Mouse (Mus musculus): ENCODE measurements around the gene Cdc42ep5. TPM values are rescaled to one million over a fixed set of nuclear protein-coding genes. Genes with fewer than 3 reads are reported as not detected.

The Cdc42ep5 gene
- polyA plus RNA-seq, 1 experiment from 2014 or later, result 26.5 TPM

DNA sequence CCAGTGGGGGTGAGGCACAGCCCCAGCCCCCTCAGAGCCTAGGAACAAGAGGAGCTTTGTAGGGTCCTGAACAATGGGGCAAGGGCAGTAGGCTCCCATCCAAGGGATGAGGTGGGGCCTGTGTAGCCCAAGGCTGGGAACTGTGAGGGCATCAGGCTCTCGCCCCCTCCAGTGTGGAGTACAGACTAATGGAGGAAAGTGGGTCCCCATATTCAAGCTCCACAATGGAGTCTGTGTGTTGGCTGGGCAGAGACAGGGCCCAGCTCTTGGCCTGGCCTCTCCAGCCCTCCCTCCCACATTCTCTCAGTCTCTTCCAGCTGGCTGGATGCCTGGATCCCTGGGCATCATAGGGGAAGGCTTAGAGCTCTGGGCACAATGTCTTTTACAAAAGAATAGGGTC is 40.9 kb downstream of the Cdc42ep5 start:
- Histone ChIP-seq H3K4me2 (no peak overlapping the region), H3K36me3 (no peaks in the 10 kb centered on the region), H3K9ac (no peak overlapping the region), H3K4me3 (no peak overlapping the region), H3K27ac (replicated peaks) (no peak overlapping the region), H3K27me3 (replicated peaks) (peaks cover 57% of the 10 kb centered on the region), H3K9me3 (no peaks in the 10 kb centered on the region), H3K4me1 (peaks cover 19% of the 10 kb centered on the region; the same call in 1 of the 2 replicates)
- peak; percentile 29; the same call in 1 of the 2 replicates for ATAC-seq (ENCODE audit: extremely low read depth, insufficient number of reproducible peaks, low FRiP score, low TSS enrichment)
- 33% methylated on average over 1 of the region's 1 CpGs for WGBS

GRCm38 (mm10) chr7:4122783-4123182 is 41.9 kb downstream of the Cdc42ep5 start:
- Histone ChIP-seq H3K9ac (no peak overlapping the region), H3K4me1 (peaks cover 19% of the 10 kb centered on the region; the same call in 1 of the 2 replicates), H3K9me3 (no peaks in the 10 kb centered on the region), H3K36me3 (no peaks in the 10 kb centered on the region), H3K4me3 (no peak overlapping the region), H3K27me3 (replicated peaks) (peaks cover 67% of the 10 kb centered on the region), H3K4me2 (no peak overlapping the region), H3K27ac (replicated peaks) (no peak overlapping the region)
- 76% methylated on average over 10 of the region's 10 CpGs for WGBS
- ATAC-seq (ENCODE audit: extremely low read depth, insufficient number of reproducible peaks, low FRiP score, low TSS enrichment), result no peak

GRCm38 (mm10) chr7:4122076-4122768 is 42.4 kb downstream of the Cdc42ep5 start:
- no peak overlapping the region for H3K4me3 ChIP-seq
- H3K4me1 ChIP-seq, result peaks cover 19% of the 10 kb centered on the region; the same call in 1 of the 2 replicates
- H3K9me3 ChIP-seq, result no peaks in the 10 kb centered on the region
- H3K9ac ChIP-seq, result no peak overlapping the region
- peaks cover 71% of the 10 kb centered on the region for H3K27me3 ChIP-seq (replicated peaks)
- ATAC-seq (ENCODE audit: extremely low read depth, insufficient number of reproducible peaks, low FRiP score, low TSS enrichment), result no peak
- 50% methylated on average over 11 of the region's 11 CpGs for WGBS
- H3K4me2 ChIP-seq, result no peak overlapping the region
- H3K36me3 ChIP-seq, result no peaks in the 10 kb centered on the region
- H3K27ac ChIP-seq (replicated peaks), result no peak overlapping the region

DNA sequence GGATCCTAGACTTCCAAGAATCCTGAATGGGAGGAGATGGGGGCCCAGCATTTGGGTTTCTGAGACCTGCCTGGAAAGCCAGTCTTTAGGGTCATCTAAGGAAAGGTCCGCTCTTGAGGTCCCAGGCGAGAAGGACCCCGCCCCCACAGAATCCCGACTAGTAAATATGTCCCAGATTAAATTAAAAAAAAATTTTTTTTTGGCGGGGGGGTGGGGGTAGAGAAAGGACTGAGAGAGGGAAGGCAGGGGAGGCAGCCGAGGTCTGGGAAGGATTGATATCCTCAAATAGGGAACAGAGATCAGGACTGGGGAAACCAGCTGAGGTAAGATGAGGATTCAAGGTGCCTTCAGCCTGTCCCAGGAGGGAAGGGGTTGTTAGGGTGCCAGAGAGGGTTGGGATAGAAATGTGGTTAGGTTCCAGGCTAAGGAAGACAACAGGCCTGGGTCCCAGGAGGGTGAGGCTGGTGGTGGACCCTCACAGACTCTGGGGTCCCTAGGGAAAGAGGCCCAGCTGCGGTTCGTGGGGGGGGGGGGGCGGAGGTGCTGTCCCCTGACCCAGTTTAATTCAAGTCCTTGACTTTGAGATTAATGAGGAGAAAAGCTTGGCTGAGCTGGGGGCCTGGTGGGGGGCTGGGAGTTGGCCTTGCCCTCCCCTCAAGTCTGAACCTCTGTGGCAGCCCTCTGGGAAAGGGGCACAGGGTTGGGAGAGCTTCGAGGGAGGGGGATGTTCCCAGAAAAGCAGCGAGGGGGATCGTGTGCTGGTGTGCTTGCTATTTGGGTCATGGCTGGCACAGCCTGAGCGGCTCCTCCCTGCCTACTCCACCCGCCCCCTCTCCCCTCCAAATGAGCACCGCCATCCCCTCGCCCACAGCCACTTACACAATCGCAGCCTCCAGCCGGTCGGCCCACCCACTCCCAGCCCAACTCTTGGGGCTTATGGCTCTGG is 44.4 kb downstream of the Cdc42ep5 start:
- no peak overlapping the region for H3K9ac ChIP-seq
- peaks cover 75% of the 10 kb centered on the region for H3K27me3 ChIP-seq (replicated peaks)
- peak overlapping the region; percentile 70 for H3K4me2 ChIP-seq

DNA sequence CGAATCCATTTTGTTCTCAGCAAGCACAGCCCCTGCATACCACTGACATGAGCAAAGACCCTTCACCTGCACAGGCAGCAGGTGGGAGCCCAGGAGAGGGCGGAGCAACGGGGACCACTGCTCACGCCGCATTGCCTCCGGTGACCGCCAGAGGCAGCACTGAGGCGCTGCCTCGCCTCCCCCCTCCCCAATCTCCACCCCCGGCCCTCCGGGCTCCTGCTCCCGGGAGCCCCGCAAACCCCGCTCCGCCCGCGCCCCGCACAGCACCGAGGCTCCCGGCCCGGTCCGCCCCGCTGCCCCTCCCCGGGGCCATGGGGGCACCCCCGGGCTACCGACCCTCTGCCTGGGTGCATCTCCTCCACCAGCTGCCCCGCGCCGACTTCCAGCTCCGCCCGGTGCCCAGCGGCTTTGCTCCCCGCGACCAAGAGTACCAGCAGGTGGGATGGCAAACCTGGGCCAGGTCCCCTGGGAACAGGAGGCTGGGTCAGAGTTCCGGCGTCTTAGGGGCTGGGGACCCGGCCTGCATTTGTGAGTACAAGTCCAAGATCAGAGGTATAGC is 45.2 kb downstream of the Cdc42ep5 start, which contains the start of gene Ttyh1:
Ttyh1 (plus strand) TSS at position 65 of the 559 bp plus-strand sequence.
- ATAC-seq (ENCODE audit: extremely low read depth, insufficient number of reproducible peaks, low FRiP score, low TSS enrichment), result no peak
- Histone ChIP-seq H3K4me3 (peak within 1 kb of the TSS; percentile 51), H3K27ac (replicated peaks) (no peak within 1 kb of the TSS), H3K9me3 (no peaks in the 10 kb centered on the region), H3K4me1 (peaks cover 13% of the 10 kb centered on the region; the same call in 1 of the 2 replicates), H3K9ac (peak within 1 kb of the TSS; percentile 72), H3K4me2 (peak within 1 kb of the TSS; percentile 70), H3K36me3 (no peaks in the 10 kb centered on the region), H3K27me3 (replicated peaks) (peaks cover 72% of the 10 kb centered on the region)
- WGBS, result under 1% methylated on average over 36 of the region's 37 CpGs

More for the DNA sequence above, 44.4 kb downstream of the Cdc42ep5 start:
- H3K36me3 ChIP-seq, result no peaks in the 10 kb centered on the region
- H3K27ac ChIP-seq (replicated peaks), result no peak overlapping the region
- H3K9me3 ChIP-seq, result no peaks in the 10 kb centered on the region
- 19% methylated on average over 19 of the region's 19 CpGs for WGBS
- ATAC-seq (ENCODE audit: extremely low read depth, insufficient number of reproducible peaks, low FRiP score, low TSS enrichment), result no peak
- H3K4me1 ChIP-seq, result peaks cover 19% of the 10 kb centered on the region; the same call in 1 of the 2 replicates
- H3K4me3 ChIP-seq, result peak overlapping the region; percentile 51; the same call in 1 of the 2 replicates

DNA sequence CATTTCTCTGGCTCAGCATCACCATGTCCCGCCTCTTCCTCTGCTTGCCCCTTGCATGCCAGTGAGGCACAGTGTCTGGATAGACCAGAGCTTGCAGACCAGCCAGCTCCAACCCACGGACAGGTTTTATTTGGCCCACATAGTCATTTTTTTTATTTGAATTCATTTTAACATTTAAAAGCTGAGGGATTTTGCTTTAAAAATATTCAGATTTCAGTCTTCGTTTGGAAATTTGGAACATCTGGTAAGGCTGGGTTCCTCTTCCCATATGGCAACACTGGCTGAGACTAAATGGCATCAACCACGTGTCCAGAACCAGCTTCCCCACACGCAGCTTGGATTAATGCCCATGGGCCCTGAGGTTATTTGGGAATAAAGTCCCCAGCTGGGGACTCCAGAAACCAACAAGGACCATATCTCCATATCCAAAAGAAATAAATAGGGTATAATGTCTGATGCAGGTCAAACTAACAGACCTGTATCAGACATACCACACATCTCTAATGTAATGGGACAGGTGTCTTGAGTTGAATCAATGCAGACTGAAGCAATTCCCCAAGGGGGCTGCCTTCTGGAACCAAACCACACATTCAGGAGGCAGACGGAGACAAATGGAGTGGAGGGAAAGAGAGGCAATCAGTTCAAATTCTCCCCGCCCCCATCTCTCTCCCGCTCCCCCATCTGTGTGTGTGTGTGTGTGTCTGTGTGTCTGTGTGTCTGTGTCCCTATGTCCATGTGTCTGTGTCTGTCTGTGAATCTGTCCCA is 47.4 kb downstream of the Cdc42ep5 start:
- WGBS, result 64% methylated on average over 8 of the region's 8 CpGs
- Histone ChIP-seq H3K36me3 (no peaks in the 10 kb centered on the region), H3K27me3 (replicated peaks) (peaks cover 57% of the 10 kb centered on the region), H3K9ac (no peak overlapping the region), H3K9me3 (no peaks in the 10 kb centered on the region), H3K4me3 (no peak overlapping the region), H3K27ac (replicated peaks) (no peak overlapping the region), H3K4me1 (peaks cover 20% of the 10 kb centered on the region), H3K4me2 (no peak overlapping the region)
- ATAC-seq (ENCODE audit: extremely low read depth, insufficient number of reproducible peaks, low FRiP score, low TSS enrichment), result no peak

GRCm38 (mm10) chr7:4111766-4112165 is 52.9 kb downstream of the Cdc42ep5 start:
- Histone ChIP-seq H3K4me1 (peaks cover 25% of the 10 kb centered on the region), H3K27me3 (replicated peaks) (peaks cover 4% of the 10 kb centered on the region; the same call in 1 of the 2 replicates), H3K4me3 (no peak overlapping the region), H3K9me3 (no peaks in the 10 kb centered on the region), H3K9ac (no peak overlapping the region), H3K4me2 (no peak overlapping the region), H3K27ac (replicated peaks) (no peak overlapping the region), H3K36me3 (no peaks in the 10 kb centered on the region)
- ATAC-seq (ENCODE audit: extremely low read depth, insufficient number of reproducible peaks, low FRiP score, low TSS enrichment), result no peak
- 44% methylated on average over 3 of the region's 3 CpGs for WGBS

DNA sequence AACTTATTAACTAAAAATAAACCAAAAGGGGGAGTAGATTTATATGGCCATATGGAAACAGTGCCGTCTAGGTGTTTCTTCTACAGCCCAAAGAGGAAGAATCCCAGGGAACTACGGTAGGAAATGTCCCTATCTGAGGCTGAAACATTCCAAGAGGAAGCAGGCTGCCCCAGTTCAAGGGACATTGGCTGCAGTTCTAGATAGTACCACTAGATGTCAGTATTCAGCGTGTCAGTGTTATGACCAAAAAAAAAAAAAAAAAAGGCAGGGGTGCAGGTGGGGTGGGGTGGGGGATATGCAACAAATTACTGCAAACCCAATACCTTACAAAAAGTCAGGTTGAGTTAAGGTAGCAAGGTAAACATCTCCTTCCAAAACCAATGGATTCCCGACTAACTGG is 61.2 kb downstream of the Cdc42ep5 start:
- WGBS, result 11% methylated on average over 4 of the region's 4 CpGs

More for the DNA sequence above, 61.2 kb downstream of the Cdc42ep5 start:
- Histone ChIP-seq H3K9me3 (no peaks in the 10 kb centered on the region), H3K36me3 (no peaks in the 10 kb centered on the region), H3K4me2 (no peak overlapping the region), H3K4me3 (no peak overlapping the region), H3K4me1 (no peaks in the 10 kb centered on the region), H3K27me3 (replicated peaks) (peaks cover 11% of the 10 kb centered on the region), H3K9ac (no peak overlapping the region), H3K27ac (replicated peaks) (no peak overlapping the region)
- no peak for ATAC-seq (ENCODE audit: extremely low read depth, insufficient number of reproducible peaks, low FRiP score, low TSS enrichment)
